Mouse (Mus musculus) limb, embryonic 11.5 days (tissue): Measurements from ENCODE around the gene Ahcy. TPM values are rescaled to one million over a fixed set of nuclear protein-coding genes. Genes with fewer than 3 reads are reported as not detected.

Experiments
- ATAC-seq: fragments of 200-750 bp; cut with Nextera tagmentation; 2 replicates; pipeline ENCODE4 v1.8.0; 2017; ENCODE audit warnings: low read depth; ENCODE audit not compliant: insufficient number of reproducible peaks, low FRiP score, low TSS enrichment
- DNase-seq: peaks from one replicate; pipeline ENCODE4 v3.0.0-alpha.2; 2015; ENCODE audit warnings: low spot score
- H3K27ac ChIP-seq: fragments of 300-500 bp; sonication (generic); replicated peaks from 2 replicates; pipeline ENCODE4 v1.5.1; 2014; ENCODE audit warnings: low read depth, mild to moderate bottlenecking, low read length
- H3K27me3 ChIP-seq: fragments of 300-500 bp; sonication (generic); 2 replicates; pipeline ENCODE4 v1.6.1; 2014; ENCODE audit warnings: mild to moderate bottlenecking, low read length, mixed read lengths; ENCODE audit not compliant: control insufficient read depth, insufficient read depth
- H3K36me3 ChIP-seq: fragments of 300-500 bp; sonication (generic); 2 replicates; pipeline ENCODE4 v1.6.1; 2014; ENCODE audit warnings: mild to moderate bottlenecking, low read length, moderate library complexity, mixed read lengths; ENCODE audit not compliant: control insufficient read depth, insufficient read depth
- H3K4me1 ChIP-seq: fragments of 300-500 bp; sonication (generic); 2 replicates; pipeline ENCODE4 v1.6.1; 2014; ENCODE audit warnings: low read length, mixed read lengths; ENCODE audit not compliant: control insufficient read depth, insufficient read depth
- H3K4me2 ChIP-seq: fragments of 300-500 bp; sonication (generic); 2 replicates; pipeline ENCODE4 v1.6.1; 2014; ENCODE audit warnings: low read depth, mild to moderate bottlenecking, moderate library complexity; ENCODE audit not compliant: severe bottlenecking
- H3K4me3 ChIP-seq: fragments of 300-500 bp; sonication (generic); 2 replicates; pipeline ENCODE4 v1.5.1; 2014; ENCODE audit warnings: low read depth, low read length
- H3K9ac ChIP-seq: fragments of 300-500 bp; sonication (generic); 2 replicates; pipeline ENCODE4 v1.6.1; 2014; ENCODE audit warnings: mild to moderate bottlenecking, low read length
- H3K9me3 ChIP-seq: fragments of 300-500 bp; sonication (generic); 2 replicates; pipeline ENCODE4 v1.6.1; 2016; ENCODE audit warnings: low read length; ENCODE audit not compliant: control insufficient read depth
- WGBS: fragments of 180-500 bp; shearing (Covaris S2); extraction: QIAGEN DNeasy Blood & Tissue Kit; methylation state at CpG from one replicate; pipeline ENCODE4 v1.1.7; 2014; 5-methylcytosine and 5-hydroxymethylcytosine counted together
- polyA plus RNA-seq: library from polyadenylated mRNA; unstranded; fragments of >200 nt; fragmentation: Nextera tagmentation; extraction: Ambion mirVana; gene quantifications from 2 replicates; pipeline ENCODE4 v1.2.1, GENCODE M21; 2014

Gene Ahcy
- polyA plus RNA-seq, 1 experiment from 2014 or later = 127 TPM

GRCm38 (mm10) chr2:155098720-155099380 lies 24.6 kb upstream of the Ahcy start:
- WGBS = 91% methylated on average over 9 of the region's 9 CpGs
- H3K4me2 ChIP-seq = no peak overlapping the region

GRCm38 (mm10) chr2:155093418-155093817 lies 19.1 kb upstream of the Ahcy start:
- Histone ChIP-seq H3K36me3 (no peaks in the 10 kb centered on the region), H3K27me3 (no peaks in the 10 kb centered on the region), H3K9me3 (no peaks in the 10 kb centered on the region), H3K9ac (no peak overlapping the region), H3K4me3 (no peak overlapping the region), H3K27ac (no peak overlapping the region), H3K4me2 (no peak overlapping the region), H3K4me1 (no peaks in the 10 kb centered on the region)
- DNase-seq (no peak), ATAC-seq (no peak)
- WGBS = 40% methylated on average over 4 of the region's 4 CpGs

More at GRCm38 (mm10) chr2:155098720-155099380, 24.6 kb upstream of the Ahcy start:
- Histone ChIP-seq H3K27ac (no peak overlapping the region), H3K4me1 (no peaks in the 10 kb centered on the region), H3K9ac (no peak overlapping the region), H3K4me3 (no peak overlapping the region), H3K27me3 (no peaks in the 10 kb centered on the region), H3K36me3 (no peaks in the 10 kb centered on the region), H3K9me3 (no peaks in the 10 kb centered on the region)
- ATAC-seq (no peak), DNase-seq (no peak)

DNA sequence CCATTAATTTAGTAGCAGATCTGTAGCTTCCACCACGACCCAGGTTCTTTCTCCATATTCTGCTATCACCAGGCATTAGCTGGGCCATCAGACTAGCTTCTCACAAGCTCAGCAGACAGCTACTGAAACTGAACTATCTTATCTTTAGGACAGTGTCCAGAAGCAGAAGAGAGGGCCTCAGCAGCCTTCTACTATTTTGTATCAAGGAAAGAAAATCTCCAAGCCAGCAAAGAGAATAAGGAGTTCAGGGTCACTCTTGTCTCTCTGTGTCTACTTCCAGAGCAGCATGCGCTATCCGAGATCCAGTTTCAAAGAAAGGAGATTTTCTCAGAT lies 17.4 kb upstream of the Ahcy start:
- no peak for DNase-seq
- H3K4me3 ChIP-seq = no peak overlapping the region
- H3K9me3 ChIP-seq = no peaks in the 10 kb centered on the region
- no peaks in the 10 kb centered on the region for H3K4me1 ChIP-seq
- no peaks in the 10 kb centered on the region for H3K36me3 ChIP-seq
- H3K9ac ChIP-seq = no peak overlapping the region
- WGBS = 89% methylated on average over 3 of the region's 3 CpGs
- ATAC-seq = no peak
- no peak overlapping the region for H3K27ac ChIP-seq
- H3K4me2 ChIP-seq = no peak overlapping the region
- H3K27me3 ChIP-seq = no peaks in the 10 kb centered on the region

DNA sequence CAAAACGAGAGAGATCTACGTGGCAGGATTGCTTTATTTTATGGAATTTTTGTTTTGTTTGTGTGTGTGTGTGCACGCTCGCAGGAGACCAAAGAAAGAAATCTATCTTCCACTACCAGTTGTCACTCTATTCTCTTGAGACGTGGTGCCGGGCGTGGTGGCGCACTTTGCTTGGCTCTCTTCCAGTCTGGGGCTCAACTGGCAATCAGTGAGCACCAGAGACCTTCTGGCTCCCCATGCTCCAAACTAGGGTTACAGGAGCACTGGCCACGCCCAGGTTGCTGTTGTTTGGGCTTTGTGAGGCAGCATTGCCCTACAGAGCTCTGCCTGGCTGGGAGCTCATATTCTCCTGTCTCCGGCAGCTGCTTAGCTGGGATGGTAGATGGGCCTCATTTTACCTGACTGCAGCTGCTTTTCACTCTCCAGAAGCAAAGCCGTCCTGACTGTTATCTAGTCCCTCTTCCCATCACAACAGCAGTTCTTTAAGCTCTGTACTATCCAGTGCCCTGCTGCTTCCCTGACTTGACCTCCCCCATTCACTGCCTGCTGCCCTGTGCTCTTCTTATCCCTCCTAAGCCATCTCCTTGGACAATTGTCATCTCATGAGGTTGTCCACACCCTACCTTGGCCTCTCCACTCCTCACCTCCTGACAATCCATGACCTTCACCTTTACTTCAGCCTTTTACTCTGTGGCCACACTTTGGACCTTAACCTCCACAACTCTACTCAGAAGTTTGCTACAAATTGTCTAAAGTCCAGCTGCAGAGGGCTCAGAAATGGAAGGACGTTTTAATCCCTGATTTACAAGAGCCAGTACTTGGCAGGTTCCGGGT lies 16.8 kb upstream of the Ahcy start:
- no peak overlapping the region for H3K4me3 ChIP-seq
- ATAC-seq = no peak
- no peaks in the 10 kb centered on the region for H3K9me3 ChIP-seq
- no peak for DNase-seq
- H3K27me3 ChIP-seq = no peaks in the 10 kb centered on the region
- no peaks in the 10 kb centered on the region for H3K36me3 ChIP-seq
- no peak overlapping the region for H3K9ac ChIP-seq
- no peak overlapping the region for H3K4me2 ChIP-seq
- 73% methylated on average over 13 of the region's 13 CpGs for WGBS
- H3K4me1 ChIP-seq = no peaks in the 10 kb centered on the region
- no peak overlapping the region for H3K27ac ChIP-seq

GRCm38 (mm10) chr2:155088264-155088663 lies 14.0 kb upstream of the Ahcy start:
- no peaks in the 10 kb centered on the region for H3K27me3 ChIP-seq
- 86% methylated on average over 6 of the region's 6 CpGs for WGBS
- no peaks in the 10 kb centered on the region for H3K36me3 ChIP-seq
- no peaks in the 10 kb centered on the region for H3K9me3 ChIP-seq
- DNase-seq (no peak), ATAC-seq (no peak)
- H3K4me1 ChIP-seq = no peaks in the 10 kb centered on the region
- H3K4me3 ChIP-seq = no peak overlapping the region
- no peak overlapping the region for H3K27ac ChIP-seq
- no peak overlapping the region for H3K9ac ChIP-seq
- no peak overlapping the region for H3K4me2 ChIP-seq

DNA sequence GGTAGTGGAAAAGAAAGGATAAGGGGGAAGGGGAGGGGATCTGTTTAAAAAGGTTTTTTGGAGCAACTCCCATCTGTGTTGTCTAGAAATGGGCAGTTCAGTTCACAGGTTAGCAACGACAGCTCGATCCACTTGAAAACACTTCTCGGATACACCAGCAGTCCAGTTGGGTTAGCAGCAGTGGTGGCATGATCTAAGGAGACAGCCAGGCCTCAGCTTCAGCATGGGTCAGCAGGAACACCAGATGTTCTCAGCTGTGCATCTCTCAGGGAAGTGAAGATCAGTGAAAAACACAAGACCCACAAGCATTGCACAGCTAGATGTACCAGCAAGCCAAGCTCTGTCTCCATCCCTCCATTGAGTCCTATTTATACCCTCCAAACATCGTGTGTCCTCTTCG lies 12.0 kb upstream of the Ahcy start:
- no peaks in the 10 kb centered on the region for H3K4me1 ChIP-seq
- H3K27ac ChIP-seq = no peak overlapping the region
- WGBS = 86% methylated on average over 5 of the region's 5 CpGs
- H3K9ac ChIP-seq = no peak overlapping the region
- H3K4me2 ChIP-seq = no peak overlapping the region
- ATAC-seq (no peak), DNase-seq (no peak)
- H3K27me3 ChIP-seq = no peaks in the 10 kb centered on the region
- no peaks in the 10 kb centered on the region for H3K9me3 ChIP-seq
- no peaks in the 10 kb centered on the region for H3K36me3 ChIP-seq
- H3K4me3 ChIP-seq = no peak overlapping the region

DNA sequence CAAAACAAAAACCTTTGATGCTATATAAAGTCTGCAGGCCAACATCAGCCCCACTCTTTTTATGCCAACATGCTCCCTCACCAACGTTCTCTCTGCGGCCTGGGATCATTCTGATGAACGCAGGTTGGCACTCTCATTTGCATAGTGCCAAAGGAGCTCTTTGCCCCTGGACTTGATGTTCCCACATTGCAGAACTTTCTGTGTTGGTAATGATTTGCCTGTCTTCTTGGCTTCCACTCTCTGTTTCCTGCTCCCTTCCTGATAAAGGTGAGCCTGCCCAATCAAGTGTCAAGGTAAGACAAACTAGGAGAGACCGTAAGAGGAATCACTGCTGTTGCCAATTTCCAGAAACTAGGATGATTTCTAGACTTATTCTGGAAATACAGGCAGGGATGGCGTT lies 10.2 kb upstream of the Ahcy start:
- DNase-seq = no peak
- Histone ChIP-seq H3K4me1 (no peaks in the 10 kb centered on the region), H3K9ac (no peak overlapping the region), H3K27me3 (no peaks in the 10 kb centered on the region), H3K4me2 (no peak overlapping the region), H3K4me3 (no peak overlapping the region), H3K27ac (no peak overlapping the region), H3K36me3 (no peaks in the 10 kb centered on the region), H3K9me3 (no peaks in the 10 kb centered on the region)
- no peak for ATAC-seq
- 86% methylated on average over 5 of the region's 5 CpGs for WGBS

- H3K4me1 ChIP-seq = no peaks in the 10 kb centered on the region
- no peaks in the 10 kb centered on the region for H3K27me3 ChIP-seq
- H3K4me2 ChIP-seq = no peak overlapping the region
- H3K4me3 ChIP-seq = no peak overlapping the region
- ATAC-seq (no peak), DNase-seq (peak; percentile 68)
- no peak overlapping the region for H3K9ac ChIP-seq
- no peaks in the 10 kb centered on the region for H3K36me3 ChIP-seq
- 22% methylated on average over 8 of the region's 8 CpGs for WGBS
- H3K9me3 ChIP-seq = no peaks in the 10 kb centered on the region
- no peak overlapping the region for H3K27ac ChIP-seq
Measured at GRCm38 (mm10) chr2:155082121-155082803, 8.0 kb upstream of the Ahcy start.
